Mouse (Mus musculus): ENCODE measurements around the gene Gm14226.
"Not testable (repeated sequence)": the region's sequence is repeated elsewhere in the genome, so short reads cannot be mapped to it uniquely, and the experiment has no call there.

The Gm14226 gene

DNA sequence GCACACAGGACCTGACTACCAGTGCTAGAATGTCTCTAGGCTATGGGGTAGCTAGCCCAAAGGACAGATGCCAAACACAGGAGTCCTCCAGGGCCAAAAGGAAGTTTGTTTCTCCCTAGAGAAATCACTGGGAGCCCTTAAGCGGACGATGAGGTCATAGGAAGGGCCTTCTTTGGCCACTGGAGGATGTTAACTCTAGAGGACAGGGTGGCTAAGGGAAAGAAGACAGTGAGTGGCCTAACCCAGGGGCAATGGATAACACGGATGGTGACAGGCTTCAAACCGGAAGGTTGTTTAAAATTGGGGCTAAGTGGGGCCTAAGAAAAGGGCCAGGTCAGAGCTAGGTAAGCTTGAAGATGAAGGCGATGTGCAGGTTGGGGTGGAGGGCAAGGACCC, 32.0 kb downstream of the Gm14226 start:
- DNase-seq, result no peak

DNA sequence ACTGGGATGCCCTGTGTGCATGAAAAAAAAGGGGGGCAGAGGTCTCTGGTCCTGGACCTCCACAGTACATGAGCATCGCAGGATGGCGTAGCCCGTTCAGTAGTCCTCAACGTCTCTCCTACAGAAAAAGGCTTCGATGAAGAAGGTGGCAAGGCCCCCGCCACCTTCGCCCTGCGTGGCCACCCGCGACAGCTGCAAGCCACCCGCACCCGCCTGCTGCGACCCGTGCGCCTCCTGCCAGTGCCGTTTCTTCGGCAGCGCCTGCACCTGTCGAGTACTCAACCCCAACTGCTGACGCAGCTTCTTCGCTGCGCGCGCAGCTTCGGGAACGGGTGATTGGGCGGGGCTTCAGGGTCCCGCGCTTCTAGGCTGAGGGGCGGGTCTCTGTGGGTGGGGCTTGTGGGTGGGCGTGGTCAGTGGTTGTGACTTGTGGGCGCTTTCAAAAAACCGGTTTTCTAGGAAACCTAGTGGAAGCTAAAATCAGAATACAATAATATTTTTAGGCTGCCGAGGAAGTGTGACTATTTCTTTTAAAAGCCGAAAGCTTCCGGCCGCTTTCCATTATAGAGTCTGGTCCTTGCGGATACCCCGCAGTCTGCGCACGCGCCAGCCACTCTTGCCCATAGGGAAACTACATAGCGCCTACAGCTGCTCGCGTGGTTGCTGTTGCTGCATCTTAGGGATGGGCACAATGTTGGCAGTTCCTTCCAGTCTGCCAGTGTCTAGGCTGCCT, 32.6 kb downstream of the Gm14226 start:
- peak; percentile 98 for DNase-seq

DNA sequence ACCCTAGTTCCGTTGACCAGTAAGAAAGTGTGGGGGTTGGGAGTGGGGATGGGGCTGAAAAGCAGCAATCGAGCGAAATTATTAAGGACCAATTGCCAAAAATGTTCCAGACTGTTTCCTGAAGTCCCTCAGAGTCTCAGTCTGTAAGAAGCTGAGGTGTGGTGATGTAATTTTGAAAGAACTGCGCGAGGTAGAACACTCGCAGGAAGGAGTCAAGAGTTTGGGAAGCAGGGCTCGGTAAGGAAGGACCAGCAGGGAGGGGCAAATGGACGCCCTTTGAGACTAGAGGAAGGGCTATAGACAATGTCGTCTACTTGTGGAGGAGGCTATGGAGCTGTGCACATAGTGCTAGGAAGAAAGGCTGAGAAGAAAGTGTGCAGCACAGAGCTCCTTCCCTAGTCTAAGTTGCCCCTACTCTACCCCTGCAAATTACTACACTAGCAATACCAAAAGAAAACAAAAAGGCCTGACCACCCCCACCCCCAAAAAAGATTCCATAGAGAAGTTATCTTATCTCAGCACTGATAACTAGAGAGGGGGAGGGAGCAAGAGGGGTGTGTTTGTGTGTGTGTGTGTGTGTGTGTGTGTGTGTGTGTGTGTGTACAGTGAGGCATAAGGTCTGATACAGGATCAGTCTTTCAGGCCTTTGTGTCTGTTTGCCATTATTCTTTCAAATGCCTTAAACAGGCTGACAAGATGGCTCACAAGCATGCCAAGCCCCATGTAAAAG, 33.7 kb downstream of the Gm14226 start:
- no peak for DNase-seq

DNA sequence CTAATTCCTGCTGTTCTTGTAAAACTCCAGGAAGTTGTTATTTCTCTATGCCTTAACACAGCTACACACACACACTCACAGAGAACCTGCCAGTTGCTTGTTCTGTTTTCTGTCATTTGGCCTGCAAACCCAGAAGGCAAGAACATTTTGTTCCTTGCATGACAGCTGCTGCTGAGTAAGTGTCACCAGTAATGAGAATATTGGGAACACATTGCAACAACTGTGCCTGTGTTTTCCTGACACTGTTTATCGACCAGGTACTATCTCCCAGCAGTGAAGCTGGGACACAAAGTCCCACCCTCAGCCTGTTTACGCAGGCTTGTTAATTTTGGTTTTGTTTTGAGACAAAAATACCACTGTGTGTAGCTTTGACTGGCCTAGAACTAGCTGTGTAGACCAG, 34.6 kb downstream of the Gm14226 start:
- no peak for DNase-seq

DNA sequence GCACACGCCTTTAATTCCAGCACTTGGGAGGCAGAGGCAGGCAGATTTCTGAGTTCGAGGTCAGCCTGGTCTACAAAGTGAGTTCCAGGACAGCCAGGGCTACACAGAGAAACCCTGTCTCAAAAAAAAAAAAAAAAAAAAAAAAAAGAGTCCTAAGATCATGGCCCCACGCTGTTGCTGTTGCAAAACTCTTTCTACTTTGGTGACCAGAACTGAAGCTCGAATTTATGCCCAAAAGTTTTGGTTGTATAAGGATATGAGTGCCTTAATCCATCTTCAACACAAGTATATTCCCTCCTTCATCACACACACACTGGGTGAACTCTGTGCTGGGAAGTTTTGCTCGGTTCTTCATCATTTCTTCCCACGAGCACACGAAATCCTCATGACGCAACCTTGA, 35.4 kb downstream of the Gm14226 start:
- not testable (repeated sequence) for DNase-seq

DNA sequence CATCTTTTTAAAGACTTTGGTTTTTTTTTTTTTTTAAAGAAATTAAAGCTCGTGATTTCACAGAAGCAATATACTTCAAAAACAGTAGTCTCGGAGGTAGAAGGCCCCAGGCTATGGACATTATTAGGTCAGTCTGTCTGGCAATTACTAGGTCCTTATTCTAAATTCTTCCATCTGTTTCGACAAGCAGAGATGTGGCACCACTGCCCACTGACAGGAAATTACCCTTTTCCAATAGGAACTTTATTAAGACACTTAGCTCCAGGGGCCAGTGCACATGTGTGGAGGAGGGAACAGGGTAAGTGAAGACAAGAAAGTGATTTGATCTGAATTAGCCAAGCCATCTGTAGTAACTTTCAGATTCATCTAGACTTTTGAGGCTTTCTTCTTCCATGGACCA, 36.6 kb downstream of the Gm14226 start:
- no peak for DNase-seq

DNA sequence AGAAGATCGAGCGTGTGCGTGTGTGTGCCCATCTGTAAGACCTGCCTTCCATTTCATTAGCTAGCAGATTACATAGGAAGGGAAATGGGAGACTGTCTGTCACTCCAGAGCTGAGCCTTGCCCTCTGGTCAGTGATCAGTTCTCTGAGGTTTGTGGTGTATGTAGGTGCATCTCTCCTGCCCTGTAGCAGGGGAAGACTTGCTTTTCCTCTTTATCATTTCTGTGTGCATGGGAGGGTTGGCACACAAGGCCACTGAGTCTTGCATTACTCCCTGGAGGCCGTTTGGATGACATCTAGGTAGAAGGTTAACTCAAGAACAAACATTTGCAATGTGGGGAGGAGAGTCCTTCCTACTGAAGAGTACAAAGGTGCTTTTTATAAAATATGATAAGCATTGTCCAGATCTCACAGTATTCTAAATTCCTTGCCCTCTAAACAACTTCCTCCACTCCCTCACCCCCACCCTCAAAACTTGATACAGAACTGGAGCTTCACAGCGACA, 38.1 kb downstream of the Gm14226 start:
- DNase-seq, result no peak

DNA sequence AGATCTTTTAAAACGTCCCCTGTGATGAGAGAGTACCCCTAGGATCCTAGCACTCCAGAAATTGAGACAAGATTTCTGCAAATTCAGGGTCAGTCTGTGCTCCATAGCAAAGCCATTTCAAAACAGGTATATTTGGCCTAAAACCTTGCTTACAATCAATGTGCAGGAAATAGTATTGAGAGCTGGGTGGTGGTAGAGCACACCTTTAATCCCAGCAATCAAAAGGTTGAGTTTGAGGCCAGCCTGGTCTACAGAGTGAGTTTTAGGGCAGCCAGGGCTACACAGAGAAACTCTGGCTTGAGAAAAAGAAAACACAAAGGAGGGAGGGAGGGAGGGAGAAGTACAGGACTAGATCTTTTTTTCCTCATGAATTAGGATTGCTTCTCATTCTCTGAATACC, 39.3 kb downstream of the Gm14226 start:
- no peak for DNase-seq

DNA sequence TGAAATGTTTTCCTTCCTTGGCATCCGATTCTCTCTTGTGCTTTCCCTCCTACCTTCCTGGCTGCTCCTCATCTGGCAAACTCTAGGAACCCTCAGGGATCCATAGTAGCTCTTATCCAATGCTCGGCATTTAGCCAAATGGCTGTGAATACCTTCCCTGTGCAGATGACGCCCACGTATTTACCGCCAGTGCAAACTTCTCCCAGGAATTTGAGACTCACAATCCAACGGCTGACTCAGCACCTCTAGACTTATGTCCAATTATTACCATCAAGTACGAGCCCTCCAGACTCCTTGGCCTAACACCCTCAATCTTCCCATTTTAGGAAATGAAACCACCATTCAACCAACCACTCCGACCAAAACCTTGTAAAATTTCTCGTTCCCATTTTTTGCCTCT, 53.0 kb downstream of the Gm14226 start:
- DNase-seq, result no peak

DNA sequence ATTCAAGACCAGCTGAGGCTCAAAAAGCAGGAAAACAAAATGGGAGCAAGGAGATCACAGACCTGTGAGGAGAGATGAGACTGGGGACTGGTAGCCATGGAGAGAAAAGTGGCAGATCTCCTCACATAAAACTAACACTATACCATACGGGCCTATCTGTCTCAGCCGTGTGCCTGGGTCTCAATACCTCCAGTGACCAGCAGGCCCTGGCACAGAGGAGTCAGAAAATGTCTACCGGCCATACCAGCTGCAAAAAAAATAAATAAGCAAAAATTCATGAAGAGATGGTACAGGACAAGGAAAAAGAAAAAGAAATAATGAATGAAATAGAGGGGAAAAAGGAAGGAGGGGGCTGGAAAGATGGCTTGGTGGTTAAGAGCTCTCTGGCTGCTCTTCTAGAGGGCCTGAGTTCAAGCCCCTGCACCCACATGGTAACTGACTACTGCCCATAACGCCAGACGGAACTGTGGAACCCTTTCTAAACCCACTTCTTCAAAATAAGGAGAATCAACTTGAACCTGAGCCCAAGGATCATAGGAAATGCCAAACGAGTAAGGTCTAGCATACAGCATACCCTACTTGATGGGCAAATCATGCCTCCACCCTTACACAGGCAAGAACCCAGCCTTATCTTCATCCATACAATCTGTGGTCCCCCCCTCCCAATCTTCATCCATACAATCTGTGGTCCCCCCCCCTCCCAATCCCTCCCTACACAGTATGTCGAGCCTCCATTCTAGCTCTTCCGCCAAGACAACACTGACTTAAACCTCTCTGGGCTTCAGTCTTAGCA, 54.5 kb downstream of the Gm14226 start:
- no peak for DNase-seq

DNA sequence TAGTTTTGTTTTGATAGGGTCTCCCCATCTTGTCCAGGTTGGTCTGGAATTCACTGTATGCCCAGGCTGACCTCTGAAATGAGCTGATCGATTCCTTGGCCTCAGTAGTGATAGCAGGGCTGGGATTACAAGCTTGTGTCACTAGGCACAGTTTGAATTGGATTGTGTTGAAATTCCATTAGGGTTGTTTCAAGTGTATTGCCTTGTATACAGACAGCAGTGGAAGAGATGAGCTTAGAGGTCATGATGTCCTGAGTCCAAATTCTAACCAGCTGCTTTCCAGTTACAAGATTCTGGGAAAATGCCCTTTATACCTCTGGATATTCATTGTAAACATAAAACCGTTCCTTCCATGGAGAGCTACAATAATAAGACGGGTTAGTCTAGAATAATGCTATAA, 55.3 kb downstream of the Gm14226 start:
- DNase-seq, result no peak

DNA sequence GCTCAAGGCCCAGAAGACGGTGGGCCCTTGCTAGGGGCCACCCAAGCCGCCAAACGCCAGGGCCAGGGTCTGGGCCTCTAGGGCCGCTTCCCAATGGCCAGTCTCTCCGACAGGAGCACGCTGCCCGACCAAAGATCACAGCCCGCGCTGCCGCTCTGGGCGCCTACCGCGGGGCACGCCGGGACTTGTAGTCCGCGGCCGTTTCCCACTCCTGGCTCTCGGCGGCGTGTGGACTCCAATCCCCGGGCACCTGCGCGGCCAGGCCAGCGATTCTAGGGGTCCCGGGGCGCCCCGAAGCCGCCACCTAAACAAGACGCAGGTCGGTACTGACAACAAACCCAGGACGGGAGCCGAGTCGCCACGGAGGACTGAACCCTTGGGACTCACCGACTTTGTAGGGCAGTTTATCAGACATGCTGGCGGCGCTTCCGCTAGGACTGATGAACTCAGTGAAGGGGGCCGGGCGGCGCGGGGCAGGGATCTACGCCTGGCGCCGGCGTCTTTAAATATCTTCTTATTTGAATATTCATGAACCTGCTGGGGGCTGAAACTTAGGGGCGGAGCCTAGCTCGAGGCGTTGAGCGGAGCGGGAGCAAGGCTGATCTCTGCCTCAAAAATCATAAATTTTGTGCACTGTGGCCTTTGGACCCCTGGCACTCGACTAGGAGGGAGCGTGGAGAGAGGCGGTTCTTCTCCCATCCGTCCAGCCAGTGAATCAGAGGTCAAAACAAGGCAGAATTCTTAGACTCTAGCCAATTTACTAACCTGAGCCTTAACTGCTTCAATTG, 56.1 kb downstream of the Gm14226 start, which contains the start of gene Ahcy:
TSS of gene Ahcy (minus strand) at position 520 of the 788 bp plus-strand sequence.
- DNase-seq, result peak; percentile 91

DNA sequence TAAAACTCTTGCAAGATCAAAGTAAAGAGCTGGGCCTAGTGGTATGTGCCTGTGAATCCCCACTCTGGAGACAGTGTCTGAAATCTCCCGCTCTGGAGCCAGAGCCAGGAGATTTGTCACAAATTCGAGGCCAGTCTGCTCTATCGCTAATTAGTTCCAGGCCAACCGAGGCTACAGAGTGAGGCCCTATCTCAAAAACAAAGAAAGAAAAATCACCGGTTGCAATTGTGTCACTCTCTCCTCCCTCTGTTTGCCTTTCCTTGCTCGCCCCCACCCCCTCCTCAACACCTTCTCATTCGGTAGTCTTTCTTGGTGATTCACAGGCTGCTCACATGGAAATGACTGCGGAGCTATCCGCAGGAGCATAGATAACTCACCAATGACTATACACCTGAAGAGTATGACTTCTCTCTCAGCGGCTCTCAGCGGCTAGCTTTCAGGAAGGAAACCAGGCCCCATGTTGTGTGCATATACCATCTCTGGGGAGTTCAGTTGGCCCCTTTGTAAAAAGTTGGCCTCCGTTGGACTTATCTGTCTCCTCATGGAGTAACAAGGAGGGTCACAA, 56.8 kb downstream of the Gm14226 start:
- DNase-seq, result no peak

DNA sequence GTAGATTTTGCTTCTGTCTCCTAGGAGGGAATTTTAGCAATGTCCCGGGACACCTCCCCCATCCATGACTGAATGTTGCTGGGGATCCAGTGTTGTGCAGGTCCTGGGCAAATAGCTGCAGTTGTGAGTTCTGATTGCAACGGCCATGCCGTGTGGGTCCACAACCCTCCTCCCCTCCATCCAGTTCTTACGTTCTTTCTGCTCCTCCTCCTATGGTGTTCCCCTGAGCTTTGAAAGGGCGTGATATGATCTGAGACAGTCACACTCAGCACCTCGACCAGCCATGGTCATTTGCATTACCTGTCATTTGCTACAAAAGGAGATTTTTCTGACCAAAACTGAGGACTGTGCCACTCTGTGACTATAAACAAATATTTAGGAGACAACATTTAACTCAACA, 57.6 kb downstream of the Gm14226 start:
- no peak for DNase-seq

All from thymus, postnatal 25 days (tissue).